Mouse (Mus musculus): ENCODE results near the gene Cplx2.

The Cplx2 gene

GRCm38 (mm10) chr13:54371049-54371386 is at the start of gene Cplx2:
Gene Cplx2 (plus strand): TSS chr13:54371349.
- no peak for DNase-seq (ENCODE audit: extremely low spot score, low read depth, low spot score)

GRCm38 (mm10) chr13:54322396-54323306 is 48.5 kb upstream of the Cplx2 start:
- DNase-seq (ENCODE audit: extremely low spot score, low read depth, low spot score), result no peak

- DNase-seq (ENCODE audit: extremely low spot score, low read depth, low spot score), result no peak
Observed at GRCm38 (mm10) chr13:54323307-54324165, 47.6 kb upstream of the Cplx2 start.

GRCm38 (mm10) chr13:54324178-54324577 is 47.0 kb upstream of the Cplx2 start:
- DNase-seq (ENCODE audit: extremely low spot score, low read depth, low spot score), result no peak

GRCm38 (mm10) chr13:54325814-54326213 is 45.3 kb upstream of the Cplx2 start:
- no peak for DNase-seq (ENCODE audit: extremely low spot score, low read depth, low spot score)

GRCm38 (mm10) chr13:54326686-54327447 is 44.3 kb upstream of the Cplx2 start:
- DNase-seq (ENCODE audit: extremely low spot score, low read depth, low spot score), result no peak

GRCm38 (mm10) chr13:54328029-54328428 is 43.1 kb upstream of the Cplx2 start:
- no peak for DNase-seq (ENCODE audit: extremely low spot score, low read depth, low spot score)

GRCm38 (mm10) chr13:54328954-54329490 is 42.1 kb upstream of the Cplx2 start:
- no peak for DNase-seq (ENCODE audit: extremely low spot score, low read depth, low spot score)

- no peak for DNase-seq (ENCODE audit: extremely low spot score, low read depth, low spot score)
Observed at GRCm38 (mm10) chr13:54331825-54332675, 39.1 kb upstream of the Cplx2 start.

- DNase-seq (ENCODE audit: extremely low spot score, low read depth, low spot score), result no peak
Observed at GRCm38 (mm10) chr13:54332921-54333477, 38.1 kb upstream of the Cplx2 start.

GRCm38 (mm10) chr13:54337058-54337457 is 34.1 kb upstream of the Cplx2 start:
- no peak for DNase-seq (ENCODE audit: extremely low spot score, low read depth, low spot score)

GRCm38 (mm10) chr13:54337541-54337940 is 33.6 kb upstream of the Cplx2 start:
- DNase-seq (ENCODE audit: extremely low spot score, low read depth, low spot score), result no peak

- DNase-seq (ENCODE audit: extremely low spot score, low read depth, low spot score), result no peak
Observed at GRCm38 (mm10) chr13:54338815-54339214, 32.3 kb upstream of the Cplx2 start.

GRCm38 (mm10) chr13:54345885-54346647 is 25.1 kb upstream of the Cplx2 start:
- no peak for DNase-seq (ENCODE audit: extremely low spot score, low read depth, low spot score)

- DNase-seq (ENCODE audit: extremely low spot score, low read depth, low spot score), result no peak
Observed at GRCm38 (mm10) chr13:54348011-54348410, 23.1 kb upstream of the Cplx2 start.

- DNase-seq (ENCODE audit: extremely low spot score, low read depth, low spot score), result no peak
Observed at GRCm38 (mm10) chr13:54349126-54349759, 21.9 kb upstream of the Cplx2 start.

GRCm38 (mm10) chr13:54357420-54357819 is 13.7 kb upstream of the Cplx2 start:
- DNase-seq (ENCODE audit: extremely low spot score, low read depth, low spot score), result no peak

GRCm38 (mm10) chr13:54359181-54359580 is 12.0 kb upstream of the Cplx2 start:
- no peak for DNase-seq (ENCODE audit: extremely low spot score, low read depth, low spot score)
